Mouse (Mus musculus) ovary, adult 18-20 months (tissue): ENCODE measurements around the gene Rbl2.

Source experiments
- DNase-seq: peaks from one replicate; pipeline ENCODE4 v3.0.0; 2022; ENCODE audit warnings: low spot score, mixed read lengths

The Rbl2 gene

DNA sequence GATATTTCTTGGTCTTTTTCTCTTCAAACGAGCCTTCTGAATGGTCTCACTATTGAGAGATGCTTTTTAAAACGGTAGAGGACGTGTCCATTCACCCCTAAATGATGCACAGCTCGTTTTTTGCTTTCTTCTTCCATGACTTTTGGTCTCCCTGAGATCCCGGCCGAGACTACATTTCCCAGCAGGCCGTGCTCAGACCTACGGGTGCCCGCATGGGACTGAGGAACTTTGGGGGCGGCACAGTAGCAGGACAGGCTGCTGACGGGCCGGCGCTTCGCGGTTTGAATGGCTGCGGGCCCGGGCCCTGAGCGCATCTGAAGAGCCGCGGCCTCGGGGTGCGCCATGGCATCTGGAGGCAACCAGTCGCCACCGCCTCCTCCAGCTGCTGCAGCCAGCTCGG, at the start of gene Rbl2:
TSS of gene Rbl2 (plus strand) at position 224 of the 400 bp plus-strand sequence.
- DNase-seq = peak; percentile 92

DNA sequence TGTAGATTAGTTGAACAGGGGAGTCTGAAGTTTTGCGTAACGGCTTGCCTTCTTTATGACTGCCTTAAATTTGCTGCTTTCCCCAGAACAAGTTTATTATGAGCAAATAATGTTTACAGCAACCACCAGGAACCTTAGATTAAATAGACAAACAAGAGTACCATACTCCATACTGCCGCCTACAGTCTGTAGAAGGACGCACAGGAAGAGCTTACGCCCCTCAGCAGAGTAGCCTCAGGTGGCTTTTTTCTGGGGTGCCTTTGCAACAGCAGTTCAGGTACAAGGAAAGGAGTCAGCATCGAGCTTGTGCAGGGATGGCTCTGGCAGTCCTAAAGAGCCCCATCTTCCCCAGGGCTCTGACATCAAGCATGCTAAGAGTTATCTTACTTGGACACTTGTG, 35.4 kb upstream of the Rbl2 start:
- no peak for DNase-seq

DNA sequence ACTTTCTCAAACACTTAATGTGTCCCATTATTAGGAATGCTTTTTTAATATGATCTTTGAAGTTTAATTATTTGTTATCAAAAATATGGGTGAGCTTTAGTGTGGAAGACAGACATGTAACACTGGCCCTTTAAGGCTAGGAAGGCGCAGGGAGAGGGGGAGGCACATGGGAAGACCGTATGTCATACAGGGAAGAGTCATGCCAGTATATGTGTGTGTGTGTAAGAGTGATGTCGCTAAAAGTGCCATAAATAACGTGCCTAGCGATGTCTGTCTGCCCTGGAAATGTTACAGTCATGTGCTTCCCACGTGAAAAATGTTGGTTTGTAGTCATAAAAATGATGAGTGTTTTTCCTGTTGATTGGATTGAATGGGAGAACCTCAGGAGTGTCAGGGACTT, 33.0 kb upstream of the Rbl2 start:
- no peak for DNase-seq

DNA sequence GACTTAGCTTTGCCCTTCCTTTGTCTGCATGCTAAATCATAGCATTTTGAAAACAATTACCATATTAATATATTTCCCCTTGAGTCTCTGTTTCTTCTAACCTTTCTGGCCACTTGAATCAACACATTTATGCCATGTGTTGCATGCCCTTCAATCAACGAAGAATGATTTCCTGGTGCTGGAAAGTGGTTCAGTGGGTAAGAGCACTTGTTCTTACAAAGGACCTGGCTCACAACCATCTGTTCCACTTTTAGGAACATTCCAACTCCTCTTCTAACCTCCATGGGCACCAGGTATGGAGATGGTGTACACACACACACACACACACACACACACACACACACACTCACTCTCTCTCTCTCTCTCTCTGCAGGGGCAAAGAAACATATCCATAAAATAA, 31.2 kb upstream of the Rbl2 start:
- no peak for DNase-seq

DNA sequence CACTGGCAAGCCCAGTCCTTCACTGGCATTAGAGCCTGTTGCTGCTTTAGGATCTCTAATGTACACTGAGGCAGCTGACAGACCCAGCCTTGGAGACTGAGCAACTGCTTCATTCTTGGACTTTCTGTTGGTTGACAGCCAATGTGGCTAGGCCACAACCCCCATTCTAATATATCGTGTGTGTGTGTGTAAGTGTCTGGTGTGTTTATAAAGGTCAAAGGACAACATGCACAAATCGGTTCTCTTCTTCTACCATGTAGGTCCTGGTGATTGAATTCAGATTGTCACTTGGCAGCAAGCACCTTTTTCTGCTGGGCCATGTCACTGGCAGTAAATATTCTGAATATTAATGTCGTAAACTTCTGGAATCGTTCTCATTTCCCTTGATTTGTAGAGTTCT, 23.5 kb upstream of the Rbl2 start:
- no peak for DNase-seq

DNA sequence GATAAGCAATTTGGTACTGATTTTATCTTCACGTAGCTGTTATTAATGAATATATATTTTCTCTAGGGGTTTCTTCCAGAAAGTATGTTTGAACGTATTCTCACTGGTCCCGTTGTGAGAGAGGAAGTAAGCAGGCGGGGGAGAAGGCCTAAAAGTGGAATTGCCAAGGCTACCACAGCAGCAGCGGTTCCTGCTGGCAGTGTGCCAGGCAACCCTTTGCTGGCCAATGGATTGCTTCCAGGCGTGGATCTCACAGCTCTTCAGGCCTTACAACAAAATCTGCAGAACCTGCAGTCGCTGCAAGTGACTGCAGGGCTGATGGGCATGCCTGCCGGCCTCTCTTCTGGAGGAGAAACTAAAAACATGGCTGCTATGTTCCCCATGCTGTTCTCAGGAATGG, 18.8 kb upstream of the Rbl2 start:
- peak; percentile 55 for DNase-seq

DNA sequence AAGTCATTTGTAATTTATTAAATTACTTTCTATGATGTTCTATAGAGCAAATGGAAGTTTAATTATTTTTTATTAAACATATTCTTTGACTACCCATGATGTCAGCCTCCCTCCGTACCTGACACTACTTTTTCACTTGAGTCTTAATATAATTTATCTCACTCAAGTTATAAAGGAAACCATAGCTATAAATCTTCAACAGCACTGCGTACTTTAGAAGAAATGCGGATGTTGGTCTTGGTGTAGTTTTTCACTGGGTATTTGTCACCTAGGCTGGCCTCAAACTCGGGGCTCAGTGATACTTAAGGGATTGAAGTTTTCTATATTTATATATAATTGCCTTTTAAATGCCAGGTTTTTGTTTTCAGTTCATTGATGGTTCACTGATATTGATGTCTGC, 15.4 kb upstream of the Rbl2 start:
- no peak for DNase-seq

DNA sequence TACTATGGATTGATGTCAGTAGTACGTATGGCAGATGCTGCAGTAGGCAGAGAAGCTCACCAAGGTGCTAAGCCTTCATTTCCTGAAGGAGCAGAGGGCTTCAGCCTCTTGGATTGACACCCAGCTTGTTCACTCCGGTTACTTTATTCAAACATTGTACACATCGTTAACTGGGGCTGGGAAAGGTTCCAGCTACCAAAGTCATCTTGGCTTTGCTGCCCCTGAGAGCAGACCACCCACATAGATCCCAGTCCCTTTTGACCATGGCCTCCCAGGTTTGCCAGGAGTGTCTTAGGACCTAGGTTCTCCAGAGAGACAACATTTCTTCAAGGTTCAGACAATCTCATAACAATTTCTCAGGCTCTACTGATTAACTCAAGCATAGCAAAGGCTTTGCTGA, 13.0 kb upstream of the Rbl2 start:
- no peak for DNase-seq

DNA sequence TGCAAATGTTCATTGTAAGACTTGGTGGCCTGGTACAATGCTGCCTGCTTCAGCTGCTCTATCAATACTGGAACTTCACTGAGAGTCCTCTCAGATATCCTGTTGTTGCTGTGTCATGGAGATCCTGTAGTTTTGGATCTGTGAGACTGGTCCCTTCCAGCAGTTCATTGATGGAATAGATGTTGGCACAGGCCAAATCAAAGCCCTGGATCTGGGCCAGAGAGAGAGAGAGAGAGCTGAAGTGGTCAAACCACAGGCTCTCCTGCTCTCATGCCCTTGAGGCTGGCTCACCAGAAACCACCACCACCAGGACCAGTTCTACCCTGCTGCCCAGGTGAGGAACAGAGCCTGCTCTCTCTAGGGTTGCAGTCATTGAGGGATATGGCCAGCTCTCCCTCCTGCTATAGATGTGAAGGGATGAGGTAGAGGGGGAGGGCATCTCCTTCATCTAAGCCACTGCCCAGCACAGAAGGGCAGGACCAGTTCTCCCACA, 10.7 kb upstream of the Rbl2 start:
- DNase-seq = no peak

DNA sequence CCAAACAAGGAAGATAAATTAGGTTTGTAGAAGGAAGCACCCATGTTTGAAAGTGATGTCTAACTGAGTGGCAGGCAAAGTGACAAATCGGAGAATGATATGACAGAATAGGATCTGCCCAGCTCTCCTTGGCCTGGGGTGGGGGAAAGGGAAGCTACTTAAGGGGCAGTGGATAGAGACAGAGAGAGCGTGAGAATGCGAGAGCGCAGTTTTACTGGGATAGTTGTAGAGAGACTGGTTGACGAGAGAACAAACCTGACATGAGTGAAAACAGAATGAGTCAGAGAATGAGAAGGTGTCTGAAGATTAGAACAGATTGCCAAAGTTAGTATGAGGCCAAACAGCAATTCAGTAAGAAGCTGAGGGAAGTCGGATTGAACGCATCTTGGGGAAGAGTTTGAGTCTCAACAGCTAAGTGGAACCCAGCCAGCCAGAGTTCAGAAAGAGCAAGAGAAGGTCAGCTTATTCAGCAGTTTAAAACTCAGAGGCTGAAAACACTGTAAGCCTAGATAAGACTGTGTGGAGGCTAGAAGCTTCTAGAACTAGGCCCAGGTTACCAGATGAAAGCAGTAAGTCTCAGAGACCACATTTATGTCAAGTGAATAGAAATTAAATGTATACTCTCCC, 9.9 kb upstream of the Rbl2 start:
- DNase-seq = no peak

DNA sequence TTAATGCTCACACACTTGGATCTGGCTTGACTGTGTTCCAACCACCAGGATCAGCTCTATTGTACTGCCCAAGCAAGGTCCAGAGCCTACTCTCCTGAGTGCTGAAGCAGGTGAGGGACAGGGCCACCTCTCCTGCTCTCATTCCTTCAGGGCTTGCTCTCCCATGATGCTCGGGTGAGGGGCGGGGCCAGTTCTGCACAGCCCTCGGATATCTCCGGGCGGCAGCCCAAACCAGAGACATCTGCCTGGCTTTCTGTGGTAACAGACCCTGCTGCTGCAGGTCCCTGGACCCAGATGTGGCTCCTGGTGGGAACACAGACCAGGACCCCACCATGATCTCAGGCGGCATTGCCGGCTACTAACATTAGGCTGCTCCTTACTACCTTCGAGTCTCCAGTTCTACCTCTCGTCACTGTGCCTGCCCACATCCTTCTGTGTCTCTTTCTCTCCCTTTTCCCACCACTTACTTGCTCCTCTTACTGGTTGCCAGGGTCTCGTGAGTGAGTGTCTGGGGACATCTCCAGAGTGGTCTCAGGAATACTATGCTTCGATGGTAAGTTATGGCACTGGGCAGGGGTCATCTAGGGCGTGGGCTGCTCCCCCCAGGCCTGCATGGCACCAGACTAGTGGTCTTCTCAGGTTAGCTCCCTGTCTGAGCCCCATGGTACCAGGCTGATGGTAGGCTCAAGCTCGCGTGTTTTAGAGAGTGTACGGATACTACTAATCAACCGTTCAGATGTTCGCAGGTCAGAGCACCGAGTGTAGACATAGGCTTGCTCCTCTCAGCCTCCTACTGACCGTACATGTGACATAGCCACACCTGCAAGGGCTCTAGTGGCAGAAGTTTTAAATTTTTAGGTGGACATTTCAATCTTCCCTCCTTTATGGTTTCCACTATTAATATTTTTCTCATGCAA, 9.0 kb upstream of the Rbl2 start:
- no peak for DNase-seq

DNA sequence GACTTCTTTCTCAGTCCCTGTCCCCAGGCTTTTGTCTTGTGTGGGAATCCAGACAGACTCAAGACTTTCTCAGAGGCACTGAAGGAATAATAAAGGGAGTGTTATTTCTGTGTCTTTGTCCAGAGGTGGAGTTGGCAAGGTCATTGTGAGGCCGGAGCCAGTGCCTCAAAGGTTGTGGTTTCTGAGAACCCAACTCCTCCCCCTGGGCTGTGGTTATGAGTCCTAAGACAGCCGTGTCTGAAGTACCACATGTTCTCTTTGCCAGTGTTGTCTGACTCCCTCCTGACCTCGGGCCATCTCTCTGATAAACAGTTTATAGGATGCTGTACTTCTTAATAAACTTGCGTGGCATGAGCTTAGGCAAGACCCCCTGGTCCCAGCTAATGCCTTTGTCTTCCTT, 4.7 kb upstream of the Rbl2 start:
- no peak for DNase-seq

DNA sequence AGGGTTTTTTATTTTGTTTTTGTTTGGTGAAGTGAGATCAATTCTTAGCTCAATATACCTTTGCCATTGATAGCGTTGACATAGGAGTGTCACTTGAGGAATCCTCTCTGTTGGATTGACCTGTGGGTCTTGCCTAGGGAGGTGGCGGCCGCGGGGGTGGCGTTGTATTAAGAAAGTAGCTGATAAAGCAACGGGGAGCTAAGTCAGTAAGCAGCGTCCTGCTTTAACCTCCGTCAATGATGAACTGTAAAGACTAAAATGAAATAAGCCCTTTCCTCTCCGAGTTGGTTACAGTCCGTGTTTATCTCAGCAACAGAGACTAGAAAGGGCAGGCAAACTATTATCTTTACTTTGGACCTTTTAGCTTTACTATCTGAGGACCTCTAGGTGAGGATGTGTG, 450 bp upstream of the Rbl2 start:
- no peak for DNase-seq

DNA sequence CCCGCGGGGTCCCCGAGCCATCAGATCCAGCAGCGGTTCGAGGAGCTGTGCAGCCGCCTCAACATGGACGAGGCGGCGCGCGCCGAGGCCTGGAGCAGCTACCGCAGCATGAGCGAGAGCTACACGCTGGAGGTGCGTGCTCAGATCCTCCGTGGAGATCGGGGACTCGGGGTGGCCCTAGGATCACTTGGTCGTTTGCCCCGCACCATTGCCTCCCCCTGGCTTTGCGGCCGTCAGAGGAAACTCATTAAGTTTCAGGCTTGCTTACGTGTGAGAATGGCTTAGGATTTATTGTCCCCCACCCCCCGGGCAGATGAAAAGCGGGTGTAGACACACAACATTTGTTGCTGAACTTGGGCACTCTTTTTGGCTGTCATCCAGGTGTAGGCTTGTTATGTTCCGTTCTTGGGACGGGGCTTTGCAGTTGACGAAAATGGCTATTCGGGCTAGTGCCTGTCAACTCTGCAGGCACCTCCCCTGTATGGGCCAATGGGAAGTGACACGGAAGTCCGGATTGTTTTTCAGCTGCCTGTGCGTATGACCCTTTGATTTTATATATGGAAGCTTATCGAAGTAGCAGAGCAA, 510 bp downstream of the Rbl2 start:
- peak; percentile 82 for DNase-seq

DNA sequence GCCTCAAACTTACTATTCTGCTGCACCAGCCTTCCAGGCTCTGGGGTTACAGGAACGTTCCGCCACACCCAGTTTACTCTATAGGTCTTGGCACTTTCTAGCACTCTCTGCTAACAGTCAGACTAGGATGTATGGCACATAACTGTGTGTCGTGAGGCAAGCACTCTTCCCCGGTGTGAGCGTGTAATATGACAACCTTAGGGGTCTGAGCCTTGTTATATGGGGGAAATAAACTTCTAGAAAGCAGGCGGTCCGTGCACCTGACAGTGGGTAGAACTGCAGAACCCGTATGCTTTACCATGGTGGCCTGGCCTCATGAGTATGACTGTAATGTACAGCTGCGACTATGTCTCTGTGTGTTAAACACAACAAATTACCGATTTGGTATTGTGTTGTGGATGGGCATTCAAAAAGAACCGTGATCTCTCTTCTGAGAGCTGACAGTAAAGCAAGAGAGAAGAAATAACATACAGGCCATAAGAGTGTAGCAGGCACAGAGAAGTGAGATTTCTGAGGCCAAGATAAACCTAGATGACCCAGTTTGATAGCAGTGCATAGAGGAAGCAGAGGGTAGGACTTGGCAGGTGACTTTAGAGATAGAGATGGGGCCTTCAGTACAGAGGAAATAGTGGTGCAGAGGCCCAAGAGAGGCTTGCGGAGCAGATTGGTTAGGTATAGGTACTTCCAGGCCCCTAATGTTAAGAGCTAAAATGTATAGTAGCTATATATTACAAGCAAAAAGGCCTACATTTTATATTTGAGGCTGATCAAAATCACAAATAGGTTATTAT, 7.4 kb downstream of the Rbl2 start:
- no peak for DNase-seq

DNA sequence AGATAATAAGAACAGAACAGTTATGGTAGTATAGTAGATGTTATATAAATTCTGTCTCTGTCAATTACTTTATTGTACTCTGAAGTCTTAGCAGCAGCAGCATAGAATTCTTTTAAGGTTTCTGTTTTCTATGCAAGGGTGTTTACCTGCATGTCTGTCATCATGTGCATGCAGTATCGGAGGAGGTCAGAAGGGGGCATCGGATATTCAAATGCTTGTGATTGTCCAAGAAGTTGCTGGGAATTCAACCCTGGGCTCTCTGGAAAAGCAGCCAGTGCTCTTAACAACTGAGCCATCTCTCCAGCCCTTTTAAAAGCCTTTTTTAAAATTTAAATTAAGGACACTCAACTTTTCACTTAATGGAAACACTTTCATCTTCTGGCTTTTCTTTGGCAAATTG, 9.8 kb downstream of the Rbl2 start:
- DNase-seq = no peak

DNA sequence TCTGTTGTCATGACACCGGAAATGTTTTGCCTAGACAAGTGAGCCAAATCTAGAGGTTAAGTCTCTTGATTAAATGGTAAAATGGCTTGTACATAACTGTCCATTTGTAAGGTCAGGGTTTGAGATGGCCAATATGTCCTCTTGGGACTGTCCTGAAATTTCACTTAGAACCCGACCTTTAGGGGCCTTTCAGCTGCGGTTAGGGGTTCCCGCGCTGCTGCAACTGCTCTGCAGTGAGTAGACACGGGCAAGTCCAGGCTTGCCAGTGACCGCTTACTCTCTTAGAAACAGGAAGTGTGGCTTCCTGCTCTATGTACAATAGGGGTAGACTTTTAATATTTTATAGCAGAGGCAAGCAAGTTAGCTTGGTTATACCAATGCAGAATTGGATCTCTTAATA, 12.1 kb downstream of the Rbl2 start:
- no peak for DNase-seq

DNA sequence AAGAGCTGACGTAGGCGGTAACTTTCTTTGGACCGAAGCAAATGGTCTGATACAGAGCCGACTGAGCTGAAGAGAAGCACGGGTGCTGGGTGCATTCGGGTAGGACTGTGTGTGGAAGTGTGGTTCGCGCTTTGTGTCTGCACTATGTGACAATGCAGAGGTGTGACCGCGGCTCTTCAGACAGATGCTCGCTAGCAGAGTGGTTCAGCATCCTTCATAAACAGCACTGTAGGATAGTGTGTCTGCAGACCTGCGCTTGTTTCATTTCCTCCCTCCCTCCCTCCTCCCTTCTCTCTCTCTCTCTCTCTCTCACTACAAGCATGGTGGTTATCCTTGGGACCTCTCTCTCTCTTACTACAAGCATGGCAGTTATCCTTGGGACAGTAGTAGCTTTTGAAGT, 12.6 kb downstream of the Rbl2 start:
- DNase-seq = no peak

DNA sequence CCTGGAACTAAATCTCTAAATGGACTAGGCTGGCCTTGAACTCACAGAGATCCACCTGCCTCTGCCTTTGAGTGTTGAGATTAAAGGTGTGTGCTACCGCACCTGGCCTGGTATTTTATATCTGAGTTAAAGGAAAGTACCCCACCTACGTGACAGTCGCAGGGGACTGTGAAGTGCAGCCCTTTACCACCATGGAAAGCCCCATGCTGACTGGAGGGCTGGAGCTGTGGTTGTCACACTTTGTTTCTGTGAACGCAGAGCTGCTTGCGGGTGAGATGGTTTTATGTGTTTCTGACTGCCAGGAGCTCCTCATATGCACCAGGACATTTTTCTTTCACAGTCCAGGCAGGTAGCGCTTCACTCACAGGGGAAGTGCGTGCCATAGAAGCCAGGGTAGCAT, 18.6 kb downstream of the Rbl2 start:
- no peak for DNase-seq

DNA sequence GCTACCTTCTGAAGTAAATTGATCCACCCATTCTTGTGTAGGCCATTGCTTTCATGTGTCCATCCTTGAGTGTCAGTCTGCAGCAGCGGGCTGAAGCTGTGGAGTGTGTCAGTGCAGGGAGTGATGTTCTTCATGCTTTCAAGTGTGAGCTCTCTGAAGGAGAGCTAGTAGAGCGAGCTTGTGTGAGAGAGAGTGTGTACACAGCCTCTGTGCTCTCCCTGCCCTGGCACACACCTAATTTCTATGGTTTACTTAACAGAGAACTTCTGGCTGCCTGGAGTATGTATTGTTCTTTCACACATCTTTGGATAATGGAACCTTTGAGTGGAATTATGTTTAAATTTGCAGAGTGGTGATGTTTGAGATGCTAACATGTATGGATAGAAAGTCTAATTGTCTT, 19.7 kb downstream of the Rbl2 start:
- no peak for DNase-seq

DNA sequence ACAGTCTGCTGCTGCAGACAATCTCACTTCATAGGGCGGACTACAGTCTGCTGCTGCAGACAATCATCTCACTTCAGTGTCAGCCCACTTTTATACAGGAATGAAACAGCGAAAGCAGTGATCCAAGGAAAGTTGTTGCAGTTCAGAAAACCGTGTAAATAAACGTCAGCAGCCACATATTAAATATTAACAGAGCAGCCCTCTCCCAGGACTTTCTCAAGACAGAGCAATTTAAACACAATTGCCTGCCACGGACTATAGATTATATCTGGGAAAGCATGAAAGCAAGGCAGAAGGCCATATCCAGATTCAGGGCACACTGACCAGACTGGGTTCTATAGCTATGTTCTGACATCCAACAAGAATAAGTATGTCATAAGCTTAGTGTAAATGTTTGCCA, 24.3 kb downstream of the Rbl2 start:
- no peak for DNase-seq

DNA sequence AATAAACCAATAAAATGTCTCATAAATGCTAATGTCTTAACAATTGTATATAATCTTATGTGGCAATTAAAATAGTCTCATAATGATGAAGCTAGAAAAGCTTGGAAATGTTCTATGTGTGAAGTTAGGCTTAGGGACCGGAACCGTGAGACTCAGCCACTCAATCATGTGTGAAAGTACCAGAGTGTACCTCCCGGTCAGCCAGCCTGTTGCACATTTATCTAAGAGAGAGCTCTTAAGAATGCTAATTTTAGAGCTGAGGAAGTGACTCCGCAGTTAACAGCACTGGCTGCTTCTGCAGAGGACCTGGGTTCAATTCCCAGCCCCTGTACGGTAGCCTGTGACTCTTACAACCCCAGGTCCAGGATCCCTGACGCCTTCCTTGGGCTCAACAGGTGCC, 28.2 kb downstream of the Rbl2 start:
- no peak for DNase-seq
